Mouse (Mus musculus) C2C12 (cell line): ENCODE measurements around the gene Tmem129. TPM values are rescaled to one million over a fixed set of nuclear protein-coding genes. Genes with fewer than 3 reads are reported as not detected.

Experiments used
- H3K27me3 ChIP-seq: one replicate; pipeline ENCODE4 v1.6.1; 2011; ENCODE audit not compliant: control insufficient read depth, insufficient read depth, insufficient read length
- H3K36me3 ChIP-seq: one replicate; pipeline ENCODE4 v1.6.1; 2011; ENCODE audit not compliant: control insufficient read depth, insufficient read depth
- H3K4me3 ChIP-seq: one replicate; pipeline ENCODE4 v1.5.1; 2011; ENCODE audit warnings: mild to moderate bottlenecking, control low read depth; ENCODE audit not compliant: poor library complexity, insufficient read depth, severe bottlenecking
- H3K79me2 ChIP-seq: one replicate; pipeline ENCODE4 v1.6.1; 2011; ENCODE audit not compliant: control insufficient read depth, insufficient read depth
- H3K79me3 ChIP-seq: one replicate; pipeline ENCODE4 v1.6.1; 2011; ENCODE audit warnings: low read depth, control low read depth
- H3ac ChIP-seq: one replicate; pipeline ENCODE3; 2011; ENCODE audit warnings: low read depth; ENCODE audit not compliant: control insufficient read depth, insufficient read length
- CEBPB ChIP-seq: IDR thresholded peaks from one replicate; pipeline ENCODE4 v1.6.1; 2011; ENCODE audit warnings: low read depth, mild to moderate bottlenecking, control low read depth, moderate library complexity
- CTCF ChIP-seq: IDR thresholded peaks from one replicate; pipeline ENCODE4 v1.5.1; 2011; ENCODE audit not compliant: control insufficient read depth, insufficient read depth, insufficient read length
- FOSL1 ChIP-seq: IDR thresholded peaks from one replicate; pipeline ENCODE4 v1.8.0; 2011; ENCODE audit warnings: mild to moderate bottlenecking, low read length; ENCODE audit not compliant: poor library complexity, insufficient read depth, severe bottlenecking
- MAX ChIP-seq: IDR thresholded peaks from one replicate; pipeline ENCODE4 v1.6.1; 2011; ENCODE audit warnings: mild to moderate bottlenecking, control low read depth
- MYOD1 ChIP-seq: IDR thresholded peaks from one replicate; pipeline ENCODE4 v1.6.1; 2011; ENCODE audit warnings: low read depth; ENCODE audit not compliant: control insufficient read depth, insufficient read length
- MYOG ChIP-seq: IDR thresholded peaks from one replicate; pipeline ENCODE4 v1.6.1; 2011; ENCODE audit not compliant: control insufficient read depth, insufficient read length; ENCODE audit errors: extremely low read depth
- USF1 ChIP-seq: IDR thresholded peaks from one replicate; pipeline ENCODE4 v1.6.1; 2011; ENCODE audit warnings: low read depth, mild to moderate bottlenecking, control low read depth, moderate library complexity
- polyA plus RNA-seq: library from polyadenylated mRNA; unstranded; fragments of >200 nt; fragmentation: generic; extraction: Trizol; gene quantifications from one replicate; pipeline ENCODE4 v1.2.1, GENCODE M21; 2012; ENCODE audit warnings: missing spikeins

The Tmem129 gene
- polyA plus RNA-seq, 1 experiment: 26.1 TPM

DNA sequence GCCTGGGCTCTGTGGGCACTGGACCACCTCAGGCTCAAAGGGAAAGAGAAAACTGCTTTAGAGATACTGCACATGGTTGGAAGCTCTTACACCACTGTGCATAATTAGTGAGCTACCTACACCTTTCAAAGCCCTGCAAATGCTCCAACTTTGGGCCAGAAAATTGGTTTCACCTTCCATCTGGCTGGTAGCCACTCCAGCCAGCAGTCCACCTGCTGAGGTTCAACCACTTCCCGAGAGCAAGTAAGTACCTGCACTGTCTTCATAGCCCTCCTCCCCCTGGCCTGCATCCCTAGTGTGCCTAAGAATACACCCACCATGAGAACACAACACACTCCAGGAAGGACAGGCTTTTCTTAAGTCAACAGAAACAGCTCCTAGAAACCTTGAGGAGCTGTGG is 46.4 kb downstream of the Tmem129 start:
- no peaks in the 10 kb centered on the region for H3K27me3 ChIP-seq
- H3K36me3 ChIP-seq: peaks cover 10% of the 10 kb centered on the region
- H3K79me2 ChIP-seq: peaks cover 18% of the 10 kb centered on the region
- no peak overlapping the region for H3K4me3 ChIP-seq
- H3K79me3 ChIP-seq: peaks cover 2% of the 10 kb centered on the region
- TF ChIP-seq MAX (no peak), CTCF (no peak), MYOG (no peak), USF1 (no peak), FOSL1 (no peak), MYOD1 (no peak), CEBPB (no peak)
- H3ac ChIP-seq: no peak overlapping the region

DNA sequence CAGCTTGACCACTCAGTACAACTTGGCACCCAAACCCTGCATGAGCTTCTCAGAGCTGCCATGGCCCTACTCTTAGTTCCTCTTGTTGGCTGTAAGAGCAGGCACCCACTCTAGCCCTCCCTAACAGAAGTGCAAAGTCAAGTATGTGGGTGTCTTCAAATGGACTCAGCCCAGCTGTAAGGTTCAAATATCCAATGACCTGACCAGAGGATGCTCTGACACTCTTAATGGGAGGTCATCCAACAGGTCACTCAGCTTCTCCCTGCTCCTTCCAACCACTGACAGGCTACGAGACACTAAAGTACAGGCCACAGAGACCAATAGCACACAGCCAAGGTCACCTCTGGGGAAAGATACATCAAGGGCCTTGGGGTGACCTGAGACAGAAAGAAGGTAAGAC is 49.0 kb downstream of the Tmem129 start:
- TF ChIP-seq FOSL1 (no peak), CEBPB (no peak), CTCF (no peak), MYOD1 (no peak), USF1 (no peak), MYOG (no peak)
- Histone ChIP-seq H3K79me3 (no peaks in the 10 kb centered on the region), H3K79me2 (no peaks in the 10 kb centered on the region), H3K27me3 (no peaks in the 10 kb centered on the region), H3ac (no peak overlapping the region), H3K4me3 (no peak overlapping the region), H3K36me3 (peaks cover 16% of the 10 kb centered on the region)

DNA sequence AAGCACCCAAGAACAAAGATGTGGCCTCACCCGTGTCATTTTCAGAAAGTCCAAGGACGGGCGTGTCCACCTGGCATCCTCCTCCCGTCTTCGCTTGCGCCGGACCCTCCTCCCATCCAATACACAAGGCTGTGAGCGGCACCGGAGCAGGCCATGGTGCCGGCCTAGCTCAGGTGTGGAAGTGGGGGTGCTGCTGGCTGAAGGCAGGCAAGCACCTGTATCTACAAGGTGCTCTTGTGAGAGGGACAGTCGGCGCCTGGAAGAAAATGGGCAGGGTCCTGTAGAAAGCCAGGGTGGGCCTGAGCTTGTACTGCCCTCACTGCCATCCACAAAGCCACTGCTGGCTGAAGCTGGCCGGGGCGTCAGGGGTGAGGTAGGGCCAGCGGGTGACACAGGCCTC is 50.8 kb downstream of the Tmem129 start:
- Histone ChIP-seq H3K4me3 (no peak overlapping the region), H3ac (no peak overlapping the region), H3K79me2 (no peaks in the 10 kb centered on the region), H3K36me3 (peaks cover 17% of the 10 kb centered on the region), H3K79me3 (peaks cover 2% of the 10 kb centered on the region), H3K27me3 (no peaks in the 10 kb centered on the region)
- no peak for TF ChIP-seq USF1

GRCm38 (mm10) chr5:33606631-33607030 is 51.6 kb downstream of the Tmem129 start:
- Histone ChIP-seq H3K27me3 (no peaks in the 10 kb centered on the region), H3K4me3 (no peak overlapping the region), H3ac (no peak overlapping the region), H3K36me3 (peaks cover 21% of the 10 kb centered on the region), H3K79me3 (peaks cover 2% of the 10 kb centered on the region), H3K79me2 (no peaks in the 10 kb centered on the region)
- TF ChIP-seq FOSL1 (no peak), CTCF (no peak), MAX (no peak), CEBPB (no peak), MYOD1 (no peak)

GRCm38 (mm10) chr5:33605314-33605713 is 52.9 kb downstream of the Tmem129 start:
- no peaks in the 10 kb centered on the region for H3K79me2 ChIP-seq
- H3K36me3 ChIP-seq: peaks cover 22% of the 10 kb centered on the region
- no peak overlapping the region for H3K4me3 ChIP-seq
- no peak for TF ChIP-seq CEBPB
- TF ChIP-seq USF1: no peak
- TF ChIP-seq MYOG: no peak
- no peak for TF ChIP-seq MAX
- no peak for TF ChIP-seq FOSL1
- TF ChIP-seq MYOD1: no peak
- TF ChIP-seq CTCF: no peak
- no peaks in the 10 kb centered on the region for H3K27me3 ChIP-seq
- peaks cover 2% of the 10 kb centered on the region for H3K79me3 ChIP-seq
- no peak overlapping the region for H3ac ChIP-seq

Other genes with a start within 250 kb of the Tmem129 start
- not detected for gene Nkx1-1, start 224.4 kb downstream of the Tmem129 start, polyA plus RNA-seq
- 31.4 TPM for gene Fam53a, start 28.8 kb downstream of the Tmem129 start, polyA plus RNA-seq
- gene Gm9903, start 28.5 kb downstream of the Tmem129 start, polyA plus RNA-seq: 0.18 TPM
- 47.4 TPM for gene Slbp, start 5.8 kb downstream of the Tmem129 start, polyA plus RNA-seq
- gene Tacc3, start 288 bp downstream of the Tmem129 start, polyA plus RNA-seq: 109 TPM
- 1.0 TPM for gene Fgfr3, start 63.3 kb upstream of the Tmem129 start, polyA plus RNA-seq
- gene Letm1, start 124.4 kb upstream of the Tmem129 start, polyA plus RNA-seq: 27.0 TPM
- 41.7 TPM for gene Nsd2, start 162.3 kb upstream of the Tmem129 start, polyA plus RNA-seq